Mouse (Mus musculus) hindbrain, embryonic 13.5 days (tissue): ENCODE measurements at regions not wholly inside any gene's neighbourhood (a gene's known extent, or its start where the extent isn't known, plus 50 kb on each side); places are given as distances from the start of the nearest gene placed in this dataset.

ENCODE experiments used
- ATAC-seq: fragments of 200-750 bp; cut with Nextera tagmentation; 2 replicates; pipeline ENCODE4 v1.8.0; 2017; ENCODE audit warnings: moderate TSS enrichment; ENCODE audit not compliant: low FRiP score
- H3K27ac ChIP-seq: fragments of 300-500 bp; sonication (generic); 2 replicates; pipeline ENCODE4 v1.5.1; 2015; ENCODE audit warnings: inconsistent platforms, mild to moderate bottlenecking, moderate library complexity
- H3K27me3 ChIP-seq: fragments of 300-500 bp; sonication (generic); 2 replicates; pipeline ENCODE4 v1.6.1; 2015; ENCODE audit warnings: mild to moderate bottlenecking, inconsistent platforms
- H3K36me3 ChIP-seq: fragments of 300-500 bp; sonication (generic); 2 replicates; pipeline ENCODE4 v1.6.1; 2015; ENCODE audit warnings: mild to moderate bottlenecking, inconsistent platforms
- H3K4me1 ChIP-seq: fragments of 300-500 bp; sonication (generic); replicated peaks from 2 replicates; pipeline ENCODE4 v1.6.1; 2015; ENCODE audit warnings: inconsistent platforms
- H3K4me2 ChIP-seq: fragments of 300-500 bp; sonication (generic); 2 replicates; pipeline ENCODE4 v1.6.1; 2015; ENCODE audit warnings: inconsistent platforms, mild to moderate bottlenecking, moderate library complexity
- H3K4me3 ChIP-seq: fragments of 300-500 bp; sonication (generic); 2 replicates; pipeline ENCODE4 v1.5.1; 2015; ENCODE audit warnings: mild to moderate bottlenecking, inconsistent platforms
- H3K9ac ChIP-seq: fragments of 300-500 bp; sonication (generic); 2 replicates; pipeline ENCODE4 v1.6.1; 2015; ENCODE audit warnings: mild to moderate bottlenecking, inconsistent platforms
- H3K9me3 ChIP-seq: fragments of 300-500 bp; sonication (generic); 2 replicates; pipeline ENCODE4 v1.6.1; 2016; ENCODE audit warnings: inconsistent platforms
- WGBS: fragments of 180-500 bp; shearing (Covaris S2); methylation state at CpG from one replicate; pipeline ENCODE4 v1.1.7; 2015; 5-methylcytosine and 5-hydroxymethylcytosine counted together

GRCm38 (mm10) chr10:83861574-83862190, 139.0 kb downstream of the 1500009L16Rik start:
- Histone ChIP-seq H3K4me1 (0 out of 2 replicates have a peak, but pooled peaks cover 11% of the 10 kb centered on the region), H3K27me3 (no peaks in the 10 kb centered on the region), H3K9me3 (no peaks in the 10 kb centered on the region), H3K4me2 (no peak overlapping the region), H3K4me3 (no peak overlapping the region), H3K36me3 (no peaks in the 10 kb centered on the region), H3K9ac (no peak overlapping the region), H3K27ac (no peak overlapping the region)
- ATAC-seq: peak; percentile 79
- WGBS: 33% methylated on average over 5 of the region's 5 CpGs

GRCm38 (mm10) chr10:83864591-83864990, 141.9 kb downstream of the 1500009L16Rik start:
- H3K4me2 ChIP-seq: no peak overlapping the region
- no peak overlapping the region for H3K27ac ChIP-seq
- 79% methylated on average over 8 of the region's 8 CpGs for WGBS
- no peaks in the 10 kb centered on the region for H3K27me3 ChIP-seq
- H3K4me3 ChIP-seq: no peak overlapping the region
- 0 out of 2 replicates have a peak, but pooled peaks cover 11% of the 10 kb centered on the region for H3K4me1 ChIP-seq
- H3K9me3 ChIP-seq: no peaks in the 10 kb centered on the region
- no peak for ATAC-seq
- H3K9ac ChIP-seq: no peak overlapping the region
- no peaks in the 10 kb centered on the region for H3K36me3 ChIP-seq

- H3K4me1 ChIP-seq: 0 out of 2 replicates have a peak, but pooled peaks cover 11% of the 10 kb centered on the region
- WGBS: 53% methylated on average over 5 of the region's 5 CpGs
- ATAC-seq: no peak
- H3K27me3 ChIP-seq: no peaks in the 10 kb centered on the region
- no peaks in the 10 kb centered on the region for H3K36me3 ChIP-seq
- no peak overlapping the region for H3K4me2 ChIP-seq
- H3K9ac ChIP-seq: no peak overlapping the region
- H3K4me3 ChIP-seq: no peak overlapping the region
- no peak overlapping the region for H3K27ac ChIP-seq
- no peaks in the 10 kb centered on the region for H3K9me3 ChIP-seq
Observed at GRCm38 (mm10) chr10:83865929-83866328, 143.3 kb downstream of the 1500009L16Rik start.

GRCm38 (mm10) chr10:83871736-83872400, 149.2 kb downstream of the 1500009L16Rik start:
- WGBS: 58% methylated on average over 4 of the region's 4 CpGs
- Histone ChIP-seq H3K27me3 (no peaks in the 10 kb centered on the region), H3K36me3 (no peaks in the 10 kb centered on the region), H3K4me1 (no peaks in the 10 kb centered on the region), H3K4me3 (no peak overlapping the region), H3K9ac (no peak overlapping the region), H3K4me2 (no peak overlapping the region), H3K27ac (no peak overlapping the region), H3K9me3 (no peaks in the 10 kb centered on the region)
- no peak for ATAC-seq

GRCm38 (mm10) chr10:83878745-83879144, 156.1 kb downstream of the 1500009L16Rik start:
- no peak for ATAC-seq
- WGBS: 94% methylated on average over 2 of the region's 2 CpGs

GRCm38 (mm10) chr10:83882119-83882890, 159.6 kb downstream of the 1500009L16Rik start:
- Histone ChIP-seq H3K4me3 (no peak overlapping the region), H3K4me1 (no peaks in the 10 kb centered on the region), H3K9ac (no peak overlapping the region), H3K36me3 (no peaks in the 10 kb centered on the region), H3K27me3 (no peaks in the 10 kb centered on the region), H3K9me3 (no peaks in the 10 kb centered on the region), H3K4me2 (no peak overlapping the region), H3K27ac (no peak overlapping the region)
- ATAC-seq: no peak
- 72% methylated on average over 17 of the region's 17 CpGs for WGBS

More at GRCm38 (mm10) chr10:83878745-83879144, 156.1 kb downstream of the 1500009L16Rik start:
- H3K36me3 ChIP-seq: no peaks in the 10 kb centered on the region
- no peaks in the 10 kb centered on the region for H3K9me3 ChIP-seq
- no peak overlapping the region for H3K4me2 ChIP-seq
- H3K9ac ChIP-seq: no peak overlapping the region
- no peaks in the 10 kb centered on the region for H3K27me3 ChIP-seq
- H3K4me1 ChIP-seq: no peaks in the 10 kb centered on the region
- no peak overlapping the region for H3K27ac ChIP-seq
- no peak overlapping the region for H3K4me3 ChIP-seq

GRCm38 (mm10) chr10:83882891-83883185, 160.2 kb downstream of the 1500009L16Rik start:
- no peak for ATAC-seq
- Histone ChIP-seq H3K4me2 (no peak overlapping the region), H3K9me3 (no peaks in the 10 kb centered on the region), H3K27ac (no peak overlapping the region), H3K9ac (no peak overlapping the region), H3K27me3 (no peaks in the 10 kb centered on the region), H3K36me3 (no peaks in the 10 kb centered on the region), H3K4me3 (no peak overlapping the region), H3K4me1 (no peaks in the 10 kb centered on the region)
- 68% methylated on average over 1 of the region's 1 CpGs for WGBS

- no peaks in the 10 kb centered on the region for H3K9me3 ChIP-seq
- no peaks in the 10 kb centered on the region for H3K27me3 ChIP-seq
- H3K4me3 ChIP-seq: no peak overlapping the region
- 97% methylated on average over 2 of the region's 2 CpGs for WGBS
- H3K9ac ChIP-seq: no peak overlapping the region
- no peak overlapping the region for H3K27ac ChIP-seq
- no peak for ATAC-seq
- H3K36me3 ChIP-seq: no peaks in the 10 kb centered on the region
- no peak overlapping the region for H3K4me2 ChIP-seq
- no peaks in the 10 kb centered on the region for H3K4me1 ChIP-seq
Observed at GRCm38 (mm10) chr10:83884553-83884952, 161.9 kb downstream of the 1500009L16Rik start.

- H3K36me3 ChIP-seq: no peaks in the 10 kb centered on the region
- H3K4me1 ChIP-seq: no peaks in the 10 kb centered on the region
- ATAC-seq: no peak
- no peaks in the 10 kb centered on the region for H3K9me3 ChIP-seq
- WGBS: 82% methylated on average over 6 of the region's 6 CpGs
- no peak overlapping the region for H3K27ac ChIP-seq
- no peaks in the 10 kb centered on the region for H3K27me3 ChIP-seq
- no peak overlapping the region for H3K4me3 ChIP-seq
- no peak overlapping the region for H3K4me2 ChIP-seq
- no peak overlapping the region for H3K9ac ChIP-seq
Observed at GRCm38 (mm10) chr10:83888587-83888986, 165.9 kb downstream of the 1500009L16Rik start.

GRCm38 (mm10) chr10:83895741-83896150, 173.1 kb downstream of the 1500009L16Rik start:
- Histone ChIP-seq H3K4me1 (0 out of 2 replicates have a peak, but pooled peaks cover 3% of the 10 kb centered on the region), H3K4me3 (no peak overlapping the region), H3K36me3 (no peaks in the 10 kb centered on the region), H3K4me2 (no peak overlapping the region), H3K9me3 (no peaks in the 10 kb centered on the region), H3K27me3 (no peaks in the 10 kb centered on the region), H3K9ac (no peak overlapping the region), H3K27ac (no peak overlapping the region)
- 70% methylated on average over 3 of the region's 3 CpGs for WGBS
- ATAC-seq: no peak

GRCm38 (mm10) chr10:83896160-83896559, 173.5 kb downstream of the 1500009L16Rik start:
- H3K9ac ChIP-seq: no peak overlapping the region
- H3K36me3 ChIP-seq: no peaks in the 10 kb centered on the region
- no peak for ATAC-seq
- H3K27me3 ChIP-seq: no peaks in the 10 kb centered on the region
- H3K4me1 ChIP-seq: 0 out of 2 replicates have a peak, but pooled peaks cover 3% of the 10 kb centered on the region
- no peak overlapping the region for H3K4me2 ChIP-seq
- H3K4me3 ChIP-seq: no peak overlapping the region
- no peak overlapping the region for H3K27ac ChIP-seq
- WGBS: 87% methylated on average over 5 of the region's 5 CpGs
- H3K9me3 ChIP-seq: no peaks in the 10 kb centered on the region

GRCm38 (mm10) chr10:83897558-83897957, 174.9 kb downstream of the 1500009L16Rik start:
- no peak overlapping the region for H3K4me2 ChIP-seq
- 0 out of 2 replicates have a peak, but pooled peaks cover 3% of the 10 kb centered on the region for H3K4me1 ChIP-seq
- H3K9ac ChIP-seq: no peak overlapping the region
- H3K27ac ChIP-seq: no peak overlapping the region
- H3K36me3 ChIP-seq: no peaks in the 10 kb centered on the region
- no peaks in the 10 kb centered on the region for H3K27me3 ChIP-seq
- H3K9me3 ChIP-seq: no peaks in the 10 kb centered on the region
- no peak for ATAC-seq
- no peak overlapping the region for H3K4me3 ChIP-seq
- WGBS: 84% methylated on average over 6 of the region's 6 CpGs
